Mouse (Mus musculus) left cerebral cortex, adult 9 months (tissue): Measurements from ENCODE around the gene Rlbp1.

Source experiments
- DNase-seq, 2 experiments: peaks; one replicate each; pipeline ENCODE4 v3.0.0; 2022; ENCODE audit warnings: low spot score in 2 of 2

Gene Rlbp1

DNA sequence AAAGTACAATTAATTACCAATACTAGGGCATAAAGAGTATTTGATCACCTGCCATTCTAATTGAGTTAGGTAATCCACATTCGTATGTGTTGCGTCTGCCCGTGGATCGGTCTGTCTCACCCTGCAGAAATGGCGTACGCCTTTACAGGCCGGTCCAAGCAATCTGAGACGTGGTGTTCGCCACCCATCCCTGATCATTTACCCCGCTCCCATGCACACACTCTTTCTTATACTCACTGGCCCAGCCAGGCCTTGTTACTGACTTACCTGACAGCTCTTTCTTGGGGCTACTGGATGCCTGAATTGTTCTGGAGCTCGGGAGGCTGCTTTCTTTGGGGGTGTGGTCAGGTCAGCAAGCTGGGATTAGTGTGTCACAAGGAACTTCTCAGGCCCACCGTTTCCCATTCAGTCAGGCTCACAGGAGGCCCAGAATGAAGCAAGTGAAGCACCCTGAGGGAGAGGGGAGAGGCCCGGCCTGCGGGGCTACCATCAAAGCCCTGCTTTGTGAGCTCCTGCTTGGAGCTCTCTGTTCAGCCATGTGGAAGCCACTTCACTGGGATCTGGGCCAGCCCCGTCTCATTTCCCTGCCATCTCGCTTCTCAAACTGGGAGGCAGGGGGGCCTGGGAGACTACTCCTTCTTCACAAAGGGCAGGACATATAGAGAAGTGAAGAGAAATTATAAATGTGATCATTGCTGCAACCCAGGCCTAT, at the start of gene Rlbp1:
Gene Rlbp1 (minus strand): TSS at position 627 of the 712 bp plus-strand sequence.
- peak in 1 of 2 experiments; percentile 28 for DNase-seq

DNA sequence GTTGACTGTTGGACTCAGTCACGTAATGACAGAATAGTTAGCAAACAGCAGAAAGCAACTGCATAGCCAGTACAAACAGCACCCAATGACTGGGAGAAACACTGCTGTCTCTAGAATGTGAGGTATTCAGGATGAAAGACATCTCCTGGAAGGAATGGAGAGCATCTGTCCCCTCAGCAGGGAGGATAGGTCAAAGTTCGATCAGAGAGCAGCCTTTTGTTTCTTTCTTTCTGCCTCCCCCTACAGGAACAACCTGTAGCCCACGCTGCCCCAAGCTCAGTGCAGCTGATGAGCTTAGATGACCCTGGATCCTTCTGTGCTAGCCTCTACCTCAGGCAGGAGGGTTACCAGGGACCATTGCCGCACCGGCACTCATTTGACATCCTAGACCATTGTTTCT, 41.4 kb upstream of the Rlbp1 start:
- DNase-seq, result no peak

DNA sequence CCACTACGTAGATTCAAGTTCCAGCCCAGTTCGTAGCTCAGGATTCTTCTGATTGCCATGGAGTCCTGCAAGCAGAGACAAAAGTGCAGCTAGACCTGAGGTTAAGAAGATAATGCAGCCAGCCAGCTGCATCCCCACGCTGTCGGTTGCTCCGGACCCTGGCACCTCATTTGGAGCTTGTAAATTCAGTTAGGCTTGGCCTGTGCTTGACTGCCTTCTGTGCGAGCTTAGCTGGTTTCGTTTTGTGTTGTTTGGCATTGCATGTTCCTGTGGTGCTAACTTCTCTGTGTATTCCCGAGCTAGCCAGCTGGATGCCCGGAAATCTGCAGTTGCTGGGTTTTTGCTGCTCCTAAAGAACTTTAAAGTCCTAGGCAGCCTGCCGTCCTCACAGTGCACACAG, 39.0 kb upstream of the Rlbp1 start:
- DNase-seq, result no peak

DNA sequence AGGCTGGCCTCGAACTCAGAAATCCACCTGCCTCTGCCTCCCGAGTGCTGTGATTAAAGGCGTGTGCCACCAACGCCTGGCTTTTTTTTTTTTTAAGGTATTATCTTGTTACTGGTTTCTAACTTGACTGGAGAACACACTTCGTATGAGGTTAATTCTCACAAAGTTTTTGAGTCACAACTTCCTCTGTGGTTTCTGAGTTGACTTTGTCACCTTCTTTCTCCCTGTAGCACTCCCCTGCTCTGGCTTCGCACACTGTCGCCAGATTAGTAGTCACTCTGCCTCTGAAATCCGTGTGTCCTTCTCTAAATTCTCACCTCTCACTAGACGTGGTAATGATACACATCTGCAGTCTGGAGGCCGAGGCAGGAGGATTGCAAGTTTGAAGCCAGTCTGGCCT, 36.0 kb upstream of the Rlbp1 start:
- DNase-seq, result no peak

DNA sequence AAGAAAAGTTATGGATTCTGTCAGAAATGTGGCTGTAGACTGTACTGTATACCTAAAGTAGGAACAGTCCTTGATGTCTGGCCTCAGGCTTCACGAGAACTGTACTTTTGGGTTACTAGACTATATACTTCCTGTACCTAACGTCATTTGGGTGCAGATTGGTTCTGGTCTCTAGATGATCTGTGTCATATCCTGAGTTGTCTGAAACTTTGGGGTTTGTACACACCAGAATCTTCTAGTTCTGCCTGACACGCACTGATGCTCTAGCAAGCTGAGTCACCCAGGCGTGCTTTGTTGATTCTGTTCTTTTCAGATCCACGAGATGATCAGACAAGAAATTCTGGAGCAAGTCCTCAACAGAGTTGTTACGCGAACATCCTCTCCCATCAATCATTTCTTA, 33.1 kb upstream of the Rlbp1 start:
- DNase-seq, result no peak

DNA sequence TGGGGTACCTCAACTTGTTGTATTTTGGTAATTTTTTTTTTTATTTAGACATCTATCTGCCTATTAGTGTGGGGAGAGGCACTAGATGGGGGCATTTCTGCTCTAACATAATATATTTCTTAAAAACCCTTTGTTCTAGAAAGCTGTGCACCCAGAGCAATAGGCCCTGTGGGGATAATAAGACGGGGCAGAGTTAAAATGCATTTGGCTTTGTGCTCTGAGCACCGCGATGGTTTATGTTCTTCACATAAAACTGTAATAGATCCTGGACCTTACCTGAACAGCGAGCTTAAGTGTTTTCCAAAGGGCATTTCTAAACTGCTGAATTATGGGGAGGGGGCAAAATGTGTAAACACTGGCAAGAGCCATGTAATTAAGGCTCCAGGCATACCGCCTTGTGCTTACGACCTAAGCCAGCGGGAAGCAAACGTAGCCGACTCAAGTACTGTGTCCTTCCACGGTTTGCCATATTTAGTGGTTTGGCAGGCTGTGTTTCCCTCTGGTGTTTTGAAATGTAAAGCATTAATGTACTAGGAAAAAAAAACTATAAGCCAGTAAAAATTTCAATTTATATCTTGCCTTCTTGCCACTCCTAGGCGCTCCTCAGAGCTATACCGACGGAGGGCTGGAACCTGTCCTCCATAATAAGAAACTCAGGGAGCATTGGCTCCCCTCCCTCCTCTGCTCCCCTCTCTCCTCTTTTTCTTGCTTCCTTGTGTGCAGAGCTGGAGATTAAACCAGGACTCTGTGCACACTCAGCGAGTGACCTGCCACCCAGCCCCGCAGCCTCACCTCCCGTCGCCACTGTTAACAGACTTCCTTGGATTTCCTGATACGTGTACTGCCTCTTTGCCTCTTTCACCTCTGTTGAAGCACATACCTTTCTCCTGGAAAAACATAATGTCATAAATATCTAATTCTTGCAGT, 27.9 kb upstream of the Rlbp1 start:
- no peak for DNase-seq

DNA sequence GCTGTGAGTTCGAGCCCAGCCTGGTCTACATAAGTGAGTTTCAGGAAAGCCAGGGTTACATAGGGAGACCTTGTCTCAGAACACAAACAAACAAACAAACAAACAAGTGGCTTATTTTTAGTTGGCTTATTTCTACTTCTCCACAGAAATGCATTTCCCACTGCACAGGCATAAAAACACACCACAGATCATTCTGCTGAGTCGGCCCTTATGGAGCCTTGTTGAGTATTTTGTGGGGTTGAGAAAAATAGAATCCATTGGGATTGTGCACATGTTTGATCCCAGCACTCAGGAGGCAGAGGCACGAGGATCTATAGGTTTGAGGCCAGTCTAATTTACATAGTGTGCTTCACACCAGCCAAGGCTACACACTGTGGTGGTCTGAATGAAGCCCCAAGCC, 13.4 kb upstream of the Rlbp1 start:
- DNase-seq, result no peak

DNA sequence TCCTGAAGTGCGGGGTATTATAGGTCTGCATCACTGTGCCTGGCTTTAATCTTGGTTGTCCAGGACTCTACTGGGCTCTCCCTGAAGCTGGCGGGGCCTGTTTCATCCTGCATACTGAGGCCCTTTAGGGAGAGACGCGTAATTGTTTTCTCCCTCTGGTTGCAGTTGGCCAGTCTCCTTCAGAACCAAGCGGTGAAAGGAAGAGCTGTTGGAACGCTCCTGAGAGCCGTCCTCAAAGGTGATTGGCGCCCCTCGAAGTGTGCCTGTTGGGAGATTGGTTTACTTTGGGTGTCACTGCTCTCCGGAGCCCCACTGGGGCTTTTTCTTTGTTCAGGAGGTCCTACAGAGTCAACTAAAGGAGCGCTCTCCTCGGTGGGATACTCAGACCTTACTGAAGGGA, 12.1 kb upstream of the Rlbp1 start:
- no peak for DNase-seq

DNA sequence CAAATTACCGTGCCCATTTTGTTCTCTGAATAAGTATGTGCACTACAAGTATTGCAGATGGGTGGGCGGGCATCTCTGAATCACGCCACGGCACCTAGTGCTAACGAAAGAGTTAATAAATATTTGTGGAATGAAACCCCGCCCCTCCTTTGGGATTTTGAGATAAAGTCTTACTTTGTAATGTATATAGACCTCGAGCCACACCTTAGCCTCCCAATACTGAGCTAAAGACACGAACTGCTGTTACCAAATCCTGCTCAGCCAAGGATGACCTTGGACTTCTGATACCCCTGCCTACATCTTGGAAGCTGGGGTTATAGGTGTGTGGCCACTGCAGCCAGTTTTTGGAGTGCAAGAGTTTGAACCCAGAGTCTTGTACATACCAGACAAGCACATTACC, 11.6 kb upstream of the Rlbp1 start:
- DNase-seq, result no peak

DNA sequence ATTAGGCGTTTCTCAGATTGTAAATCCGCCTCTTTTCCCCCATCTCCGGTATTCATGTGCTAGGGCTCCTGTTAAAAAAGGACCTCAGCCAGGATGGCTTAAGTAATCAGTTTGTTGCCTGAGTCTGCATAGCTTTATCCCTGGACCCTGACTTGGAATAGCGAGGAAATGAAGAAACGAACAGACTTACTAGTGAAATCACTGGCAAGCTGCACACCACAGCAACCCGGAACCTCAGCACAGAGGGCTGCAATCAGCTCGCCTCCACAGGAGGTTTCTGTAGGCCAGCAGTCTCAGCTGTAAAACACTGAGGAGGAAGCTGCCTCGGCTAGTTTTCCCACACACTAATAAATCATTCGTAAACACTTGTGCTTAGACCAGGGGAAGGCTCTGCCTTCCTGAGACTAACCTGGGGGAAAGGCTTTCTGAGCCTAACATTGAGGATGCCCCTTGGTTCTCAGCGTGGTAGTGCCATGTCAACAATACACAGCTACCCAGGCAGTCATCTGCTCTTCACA, 10.7 kb upstream of the Rlbp1 start:
- no peak for DNase-seq

DNA sequence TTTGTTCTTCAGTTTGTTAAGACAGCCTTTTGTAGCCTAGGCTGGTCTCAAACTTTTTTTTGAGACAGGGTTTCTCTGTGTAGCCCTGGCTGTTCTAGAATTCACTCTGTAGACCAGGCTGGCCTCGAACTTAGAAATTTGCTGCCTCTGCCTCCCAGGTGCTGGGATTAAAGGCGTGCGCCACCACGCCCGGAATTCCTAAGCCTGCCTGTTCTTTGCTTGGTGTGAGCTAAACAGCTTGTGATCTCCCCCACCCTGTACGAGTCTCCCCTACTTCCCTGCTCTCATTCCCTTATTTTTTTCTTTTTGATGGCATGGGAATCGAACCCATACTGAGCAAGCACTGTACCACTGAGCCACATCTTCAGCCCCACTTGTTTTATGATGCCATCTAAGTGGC, 8.3 kb upstream of the Rlbp1 start:
- no peak for DNase-seq

DNA sequence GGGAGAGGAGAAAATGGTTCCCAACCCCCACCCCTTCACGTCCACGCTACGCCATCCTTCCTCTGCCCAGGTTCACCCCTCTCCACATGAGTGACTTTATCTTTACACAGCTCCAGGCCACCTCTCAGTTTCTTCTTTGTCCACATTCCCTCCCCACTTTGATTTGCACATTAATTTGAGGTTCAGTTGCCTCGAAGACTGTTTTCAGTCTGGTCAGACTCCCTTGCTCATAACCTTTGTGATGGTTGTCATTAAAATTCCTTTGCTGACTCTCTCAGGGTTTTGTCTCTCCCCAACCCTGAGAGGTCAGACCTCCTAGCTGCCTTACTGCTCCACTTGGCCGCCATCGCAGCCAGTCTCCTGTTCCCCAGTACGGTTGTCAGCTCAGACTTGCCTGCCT, 7.8 kb upstream of the Rlbp1 start:
- no peak for DNase-seq

DNA sequence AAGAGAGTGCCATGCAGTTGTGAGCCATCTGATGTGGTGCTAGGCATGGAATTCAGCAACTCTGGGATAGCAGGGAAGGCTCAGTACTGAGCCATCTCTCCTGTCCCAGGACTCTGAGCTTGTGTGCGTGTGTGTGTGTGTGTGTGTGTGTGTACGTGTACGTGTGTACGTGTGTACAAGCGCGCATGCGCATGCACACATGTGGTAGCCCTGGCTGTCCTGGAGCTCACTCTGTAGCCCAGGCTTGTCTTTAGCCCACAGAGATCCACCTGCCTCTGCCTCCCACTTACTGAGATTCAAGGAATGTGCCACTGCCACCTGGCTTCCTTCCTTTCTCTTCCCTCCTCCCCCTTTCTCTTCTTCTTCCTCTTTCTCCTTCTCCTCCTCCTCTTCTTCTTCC, 7.1 kb upstream of the Rlbp1 start:
- no peak for DNase-seq

DNA sequence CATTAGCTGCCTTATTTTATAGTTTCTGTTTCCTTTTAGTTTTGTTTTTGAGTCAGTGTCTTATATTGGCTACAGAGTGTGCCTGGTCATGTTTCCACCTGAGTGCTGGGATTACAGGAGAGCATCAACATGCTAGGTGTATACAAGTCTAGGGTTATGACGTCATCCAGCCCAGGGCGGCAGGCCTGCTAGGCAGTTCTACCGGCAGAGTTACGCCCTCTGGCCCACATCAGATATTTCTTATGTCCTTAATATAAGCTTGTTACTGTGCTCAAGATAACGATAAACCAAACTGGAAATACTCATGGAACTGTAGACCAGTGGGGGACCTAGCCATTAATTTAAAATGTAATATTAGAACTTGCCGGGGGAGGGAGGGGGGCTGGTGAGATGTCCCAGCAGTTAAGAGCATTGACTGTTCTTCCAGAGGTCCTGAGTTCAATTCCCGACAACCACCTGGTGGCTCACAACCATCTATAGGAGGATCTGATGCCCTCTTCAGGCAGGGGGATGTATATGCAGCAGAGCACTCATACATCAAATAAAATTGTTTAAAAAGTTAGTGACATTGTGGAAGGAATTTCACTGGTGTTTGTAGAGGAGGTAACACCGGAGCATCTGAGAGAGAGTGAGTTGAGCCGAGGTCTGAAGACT, 6.1 kb upstream of the Rlbp1 start:
- no peak for DNase-seq

DNA sequence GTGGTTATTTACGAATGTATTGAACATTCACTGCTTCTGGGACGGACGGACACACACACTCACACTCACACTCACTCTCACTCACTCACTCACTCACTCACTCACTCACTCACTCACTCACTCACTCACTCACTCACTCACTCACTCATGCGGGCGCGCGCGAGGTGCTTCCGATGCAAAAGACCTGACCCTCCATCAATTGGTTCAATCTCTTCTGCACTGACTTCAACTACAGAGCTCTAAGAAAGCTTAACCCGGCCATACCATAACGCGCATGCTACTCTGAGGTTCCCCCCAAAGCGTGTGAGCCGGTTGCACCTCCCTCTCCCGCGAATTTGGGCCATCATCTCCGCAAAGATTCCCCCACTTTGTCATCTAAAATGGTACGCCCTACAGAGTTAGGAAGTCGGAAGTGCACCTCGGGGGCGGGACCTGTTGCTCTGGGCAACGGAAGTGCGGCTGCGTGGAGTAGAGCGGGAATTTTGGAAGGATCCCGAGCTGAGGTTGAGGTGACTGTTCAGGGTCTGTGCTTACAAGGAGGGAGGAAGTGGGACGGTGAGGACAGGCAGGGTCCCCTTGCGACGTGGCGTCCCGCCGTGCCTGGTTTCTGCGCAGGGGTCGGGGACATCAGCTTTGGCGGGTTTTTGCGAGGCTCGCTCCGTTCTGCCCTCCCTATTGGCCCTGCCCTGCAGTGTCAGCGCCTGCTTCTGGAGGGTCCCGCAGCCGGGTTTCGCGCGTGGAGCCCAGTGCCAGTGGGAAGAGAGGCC, 5.2 kb upstream of the Rlbp1 start, which contains the start of gene Fanci:
Gene Fanci (plus strand): TSS at position 47 of the 767 bp plus-strand sequence.
- DNase-seq, result peak; percentile 81 to 94

DNA sequence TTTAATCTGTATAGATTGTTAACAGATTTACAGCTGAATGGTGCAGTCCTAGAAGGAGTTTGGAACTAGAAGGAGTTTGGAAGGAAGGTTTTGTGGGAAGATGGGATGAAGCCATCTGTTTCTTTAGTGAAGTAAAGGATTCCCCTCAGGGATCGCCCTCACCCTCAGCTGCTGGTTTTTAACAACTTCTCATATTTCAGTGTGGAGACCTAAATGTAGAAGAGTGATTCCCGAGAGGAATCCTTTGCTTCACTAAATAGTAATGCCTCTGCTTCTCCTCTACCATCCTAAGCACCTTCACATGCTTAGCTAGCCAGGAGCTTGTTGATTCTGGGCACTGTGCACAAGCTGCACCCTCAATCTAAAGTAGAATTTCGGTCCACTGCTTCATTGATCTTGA, 4.6 kb upstream of the Rlbp1 start:
- no peak for DNase-seq

DNA sequence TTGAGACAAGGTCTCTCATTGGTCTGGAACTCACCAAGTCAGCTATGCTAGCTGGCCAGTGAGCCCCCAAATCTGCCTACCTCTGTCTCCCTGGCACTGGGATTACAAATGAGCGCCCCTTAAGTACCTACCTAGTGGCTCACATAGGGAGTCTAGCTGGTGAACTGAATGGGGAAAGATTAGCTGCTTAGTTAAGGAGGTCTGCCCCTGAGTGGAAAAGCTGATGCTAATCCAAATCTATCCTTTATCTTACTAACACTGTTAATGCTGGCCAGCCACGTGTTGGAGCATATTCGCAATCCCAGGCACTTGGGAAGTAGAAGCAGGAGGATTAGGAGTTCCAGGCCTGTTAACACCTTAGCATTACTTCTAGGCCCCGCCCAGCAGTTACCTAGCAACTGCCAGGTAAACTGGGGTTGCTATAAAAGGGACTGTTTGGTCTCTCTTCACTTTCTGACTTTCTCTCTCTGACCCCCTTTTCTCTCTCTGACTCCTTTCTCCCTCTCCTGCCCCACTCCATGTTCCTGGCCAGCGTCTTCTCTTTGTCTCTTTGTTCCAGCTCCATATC, 3.4 kb upstream of the Rlbp1 start:
- DNase-seq, result no peak

DNA sequence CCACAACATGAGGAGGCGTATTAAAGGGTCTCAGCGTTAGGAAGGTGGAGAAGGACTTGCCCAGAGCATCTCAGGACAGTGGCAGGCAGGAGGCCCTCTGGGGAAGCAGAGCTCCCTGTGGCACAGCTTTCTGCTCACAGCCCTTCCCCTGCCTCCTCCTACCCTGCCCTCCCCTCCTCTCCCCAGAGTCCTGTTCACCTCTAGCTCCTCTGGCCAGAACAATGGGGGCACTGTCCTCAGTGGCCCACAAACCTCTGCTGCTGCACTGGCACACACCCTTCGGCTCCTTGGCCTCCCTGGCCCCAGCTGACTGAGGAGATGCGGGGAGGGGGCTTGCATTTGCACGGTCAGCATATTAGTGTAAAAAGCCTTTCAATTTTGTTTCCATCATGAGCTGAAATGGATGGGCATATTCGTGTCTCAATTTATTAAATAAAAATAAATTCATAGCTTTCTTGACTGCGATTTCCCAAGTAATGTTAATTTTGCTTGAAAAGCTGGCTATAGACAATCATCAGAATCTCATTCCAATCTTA, 1.9 kb upstream of the Rlbp1 start:
- DNase-seq, result no peak

DNA sequence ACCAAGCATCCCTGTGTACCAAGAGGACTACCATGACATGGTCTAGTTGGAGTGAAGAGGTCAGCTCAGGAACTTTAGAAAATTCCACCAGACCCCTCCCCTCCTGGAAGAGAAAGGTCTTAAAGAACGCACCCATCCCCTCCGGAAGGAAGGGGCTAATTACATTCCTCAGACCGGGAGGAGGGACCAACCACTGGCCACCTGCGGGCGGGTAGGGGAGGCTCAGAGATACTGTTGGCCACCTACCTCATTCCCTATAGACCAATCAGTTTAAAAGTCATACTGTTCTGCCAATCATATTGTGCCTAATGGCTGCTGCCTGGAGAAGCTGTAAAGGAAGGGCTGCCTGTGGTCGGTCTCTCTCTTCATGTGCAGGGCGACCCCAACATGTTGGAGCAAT, 1.1 kb upstream of the Rlbp1 start:
- DNase-seq, result no peak

DNA sequence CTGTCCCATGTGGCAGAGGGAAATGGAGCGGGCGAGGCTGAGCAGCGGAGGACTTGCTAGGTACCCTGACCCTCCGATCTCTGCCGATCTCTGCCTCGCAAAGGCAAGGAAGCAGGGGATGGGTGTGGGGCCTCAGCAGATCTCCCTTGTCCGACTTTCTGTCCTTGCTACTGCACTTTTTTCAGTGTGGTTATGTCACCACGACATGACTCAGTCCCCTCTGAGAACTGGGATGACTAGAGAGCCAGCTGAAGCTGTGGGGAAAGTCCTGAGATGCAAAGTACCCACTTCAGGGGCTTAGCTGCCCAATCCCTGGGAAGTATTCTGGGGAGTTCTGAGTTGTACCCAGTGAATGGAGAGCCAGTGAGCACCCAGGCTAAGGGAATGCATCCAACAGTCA, 292 bp upstream of the Rlbp1 start:
- no peak for DNase-seq
